Mouse (Mus musculus) layer of hippocampus, adult 18-20 months (tissue): ENCODE measurements around the gene Ppard. TPM values are rescaled to one million over a fixed set of nuclear protein-coding genes. Genes with fewer than 3 reads are reported as not detected.
A peak's percentile ranks its signal among the peaks of the same experiment; 100 is the strongest.

Experiments
- DNase-seq, 2 experiments: peaks; one replicate each; pipeline ENCODE4 v3.0.0; 2022; ENCODE audit warnings: low spot score in 2 of 2
- total RNA-seq, 2 experiments: library from RNA; stranded (reverse); gene quantifications; 2 replicates each; pipeline ENCODE4 v1.2.3; 2021

Gene Ppard
- total RNA-seq, 2 experiments from 2014 or later = 22.5 to 26.0 TPM

GRCm38 (mm10) chr17:28223561-28224391 lies 8.7 kb upstream of the Ppard start:
- peak; percentile 77 to 81 for DNase-seq

GRCm38 (mm10) chr17:28224615-28225014 lies 7.9 kb upstream of the Ppard start:
- no peak for DNase-seq

GRCm38 (mm10) chr17:28226014-28226413 lies 6.5 kb upstream of the Ppard start:
- peak; percentile 90 to 94 for DNase-seq

GRCm38 (mm10) chr17:28230486-28230885 lies 2.0 kb upstream of the Ppard start:
- DNase-seq = no peak

- DNase-seq = no peak
These were observed 1.3 kb upstream of the Ppard start for GRCm38 (mm10) chr17:28231026-28231736.

- DNase-seq = no peak
These were observed 711 bp downstream of the Ppard start for GRCm38 (mm10) chr17:28233091-28233731.

- no peak for DNase-seq
These were observed 2.1 kb downstream of the Ppard start for GRCm38 (mm10) chr17:28234641-28235040.

- DNase-seq = peak in 1 of 2 experiments; percentile 39
These were observed 3.6 kb downstream of the Ppard start for GRCm38 (mm10) chr17:28235982-28236635.

- no peak for DNase-seq
These were observed 4.1 kb downstream of the Ppard start for GRCm38 (mm10) chr17:28236636-28237015.

GRCm38 (mm10) chr17:28237362-28237761 lies 4.9 kb downstream of the Ppard start:
- DNase-seq = no peak

GRCm38 (mm10) chr17:28237874-28238273 lies 5.4 kb downstream of the Ppard start:
- DNase-seq = no peak

GRCm38 (mm10) chr17:28240846-28241245 lies 8.3 kb downstream of the Ppard start:
- DNase-seq = no peak

GRCm38 (mm10) chr17:28242296-28242695 lies 9.8 kb downstream of the Ppard start:
- no peak for DNase-seq

GRCm38 (mm10) chr17:28244214-28244613 lies 11.7 kb downstream of the Ppard start:
- no peak for DNase-seq

GRCm38 (mm10) chr17:28244714-28245113 lies 12.2 kb downstream of the Ppard start:
- peak in 1 of 2 experiments; percentile 26 for DNase-seq

GRCm38 (mm10) chr17:28246640-28247039 lies 14.1 kb downstream of the Ppard start:
- no peak for DNase-seq

- DNase-seq = no peak
These were observed 15.1 kb downstream of the Ppard start for GRCm38 (mm10) chr17:28247613-28248012.

GRCm38 (mm10) chr17:28249062-28249461 lies 16.6 kb downstream of the Ppard start:
- no peak for DNase-seq

GRCm38 (mm10) chr17:28251579-28252280 lies 19.2 kb downstream of the Ppard start:
- DNase-seq = no peak

GRCm38 (mm10) chr17:28252281-28252648 lies 19.8 kb downstream of the Ppard start:
- no peak for DNase-seq

- DNase-seq = no peak
These were observed 20.7 kb downstream of the Ppard start for GRCm38 (mm10) chr17:28253216-28253615.
